Mouse (Mus musculus) CH12.LX (cell line): Measurements from ENCODE around the gene Nfatc2. TPM values are rescaled to one million over a fixed set of nuclear protein-coding genes. Genes with fewer than 3 reads are reported as not detected.

Source experiments
- DNase-seq: peaks from one replicate; pipeline ENCODE4 v3.0.0-alpha.2; 2013; ENCODE audit errors: extremely low read depth
- H3K27ac ChIP-seq: 2 replicates; pipeline ENCODE4 v1.5.1; 2012; ENCODE audit warnings: low read depth, mild to moderate bottlenecking, control low read depth, moderate library complexity; ENCODE audit not compliant: insufficient read depth
- H3K27me3 ChIP-seq: replicated peaks from 2 replicates; pipeline ENCODE3; 2012; ENCODE audit warnings: inconsistent platforms
- H3K36me3 ChIP-seq, 2 experiments: replicated peaks in 1 of 2; 2 replicates each; pipeline versions ENCODE3 to v1.6.1; 2012; ENCODE audit warnings: inconsistent platforms in 1 of 2, low read length in 1 of 2, mild to moderate bottlenecking in 1 of 2, mixed read lengths in 1 of 2, moderate library complexity in 1 of 2; ENCODE audit not compliant: control insufficient read depth in 1 of 2, insufficient read depth in 1 of 2
- H3K4me1 ChIP-seq, 2 experiments: 2 replicates each; pipeline ENCODE4 v1.6.1; 2012; ENCODE audit warnings: inconsistent platforms in 1 of 2, moderate library complexity in 1 of 2; ENCODE audit not compliant: insufficient read depth in 2 of 2, control insufficient read depth in 1 of 2
- H3K4me2 ChIP-seq: 2 replicates; pipeline ENCODE4 v1.6.1; 2012; ENCODE audit warnings: low read depth, mild to moderate bottlenecking, control low read depth; ENCODE audit not compliant: poor library complexity, insufficient read depth, severe bottlenecking
- H3K4me3 ChIP-seq, 3 experiments: fragments of 150-350 bp in 1 of 3; sonication (generic) in 1 of 3; replicated peaks in 1 of 3; 2 replicates each; pipeline versions ENCODE3 to v1.5.1; 2011 to 2012; ENCODE audit warnings: low read depth in 2 of 3, low read length in 2 of 3, mild to moderate bottlenecking in 2 of 3, moderate library complexity in 2 of 3, control low read depth in 1 of 3, improper control_type of control experiment in 1 of 3, inconsistent platforms in 1 of 3, mixed read lengths in 1 of 3; ENCODE audit not compliant: poor library complexity in 1 of 3
- H3K79me2 ChIP-seq: replicated peaks from 2 replicates; pipeline ENCODE4 v1.6.1; 2012; ENCODE audit warnings: mild to moderate bottlenecking, moderate library complexity; ENCODE audit not compliant: control insufficient read depth, poor library complexity, insufficient read depth, severe bottlenecking; ENCODE audit errors: extremely low read depth
- H3K9ac ChIP-seq: 2 replicates; pipeline ENCODE4 v1.6.1; 2012; ENCODE audit warnings: low read depth, mild to moderate bottlenecking, control low read depth, moderate library complexity; ENCODE audit not compliant: insufficient read depth
- H3K9me3 ChIP-seq: replicated peaks from 2 replicates; pipeline ENCODE3; 2012; ENCODE audit warnings: low read length, inconsistent platforms, mixed read lengths
- BHLHE40 ChIP-seq: IDR thresholded peaks from 2 replicates; pipeline ENCODE4 v1.6.1; 2011; ENCODE audit warnings: mild to moderate bottlenecking, low read depth, low read length, improper control_type of control experiment
- CHD1 ChIP-seq: IDR thresholded peaks from 2 replicates; pipeline ENCODE4 v1.6.1; 2012; ENCODE audit warnings: low read depth, low read length, improper control_type of control experiment, inconsistent platforms
- CHD2 ChIP-seq: IDR thresholded peaks from 2 replicates; pipeline ENCODE4 v1.6.1; 2011; ENCODE audit warnings: low read length, improper control_type of control experiment
- E2F4 ChIP-seq: IDR thresholded peaks from 2 replicates; pipeline ENCODE4 v1.6.1; 2011; ENCODE audit warnings: low read depth, low read length, improper control_type of control experiment; ENCODE audit not compliant: insufficient replicate concordance
- ETS1 ChIP-seq: conservative IDR thresholded peaks from 2 replicates; pipeline ENCODE4 v1.6.1; 2012; ENCODE audit warnings: low read depth, mild to moderate bottlenecking, inconsistent platforms, low read length, improper control_type of control experiment, moderate library complexity
- GABPA ChIP-seq: IDR thresholded peaks from 2 replicates; pipeline ENCODE4 v1.6.1; 2012; ENCODE audit warnings: low read depth, low read length, improper control_type of control experiment, inconsistent platforms; ENCODE audit not compliant: insufficient replicate concordance
- HCFC1 ChIP-seq: IDR thresholded peaks from 2 replicates; pipeline ENCODE4 v1.6.1; 2012; ENCODE audit warnings: low read depth, mild to moderate bottlenecking, inconsistent platforms, low read length, improper control_type of control experiment
- KAT2A ChIP-seq: IDR thresholded peaks from 2 replicates; pipeline ENCODE4 v1.6.1; 2012; ENCODE audit warnings: low read length, improper control_type of control experiment, inconsistent platforms; ENCODE audit not compliant: insufficient replicate concordance
- MAFK ChIP-seq: IDR thresholded peaks from 2 replicates; pipeline ENCODE4 v1.6.1; 2011; ENCODE audit warnings: low read length, improper control_type of control experiment; ENCODE audit not compliant: insufficient replicate concordance
- MAX ChIP-seq: IDR thresholded peaks from 2 replicates; pipeline ENCODE4 v1.6.1; 2011; ENCODE audit warnings: low read length, improper control_type of control experiment
- MAZ ChIP-seq: IDR thresholded peaks from 2 replicates; pipeline ENCODE4 v1.6.1; 2012; ENCODE audit warnings: low read depth, mild to moderate bottlenecking, inconsistent platforms, low read length, improper control_type of control experiment, moderate library complexity
- MEF2A ChIP-seq: IDR thresholded peaks from 2 replicates; pipeline ENCODE4 v1.6.1; 2014; ENCODE audit warnings: low read depth, mild to moderate bottlenecking, inconsistent platforms, low read length, improper control_type of control experiment, borderline replicate concordance
- MXI1 ChIP-seq: IDR thresholded peaks from 2 replicates; pipeline ENCODE4 v1.6.1; 2011; ENCODE audit warnings: mild to moderate bottlenecking, low read depth, low read length, improper control_type of control experiment
- MYC ChIP-seq: IDR thresholded peaks from 2 replicates; pipeline ENCODE4 v1.6.1; 2011; ENCODE audit warnings: low read depth, mild to moderate bottlenecking, improper control_type of control experiment, low read length
- NELFE ChIP-seq: IDR thresholded peaks from 2 replicates; pipeline ENCODE4 v1.6.1; 2011; ENCODE audit warnings: low read depth, low read length, improper control_type of control experiment
- NRF1 ChIP-seq: IDR thresholded peaks from 2 replicates; pipeline ENCODE4 v1.6.1; 2014; ENCODE audit warnings: low read depth, mild to moderate bottlenecking, inconsistent platforms, low read length, improper control_type of control experiment, moderate library complexity
- PAX5 ChIP-seq: IDR thresholded peaks from 2 replicates; pipeline ENCODE4 v1.6.1; 2012; ENCODE audit warnings: low read length, inconsistent platforms, mixed read lengths
- POLR2A ChIP-seq: IDR thresholded peaks from 2 replicates; pipeline ENCODE4 v1.6.1; 2011; ENCODE audit warnings: low read depth, mild to moderate bottlenecking, improper control_type of control experiment, low read length
- RAD21 ChIP-seq: IDR thresholded peaks from 2 replicates; pipeline ENCODE4 v1.6.1; 2011; ENCODE audit warnings: low read depth, mild to moderate bottlenecking, low read length, improper control_type of control experiment, moderate library complexity
- RCOR1 ChIP-seq: conservative IDR thresholded peaks from 2 replicates; pipeline ENCODE4 v1.6.1; 2012; ENCODE audit warnings: low read depth, mild to moderate bottlenecking, inconsistent platforms, low read length, improper control_type of control experiment
- SIN3A ChIP-seq: IDR thresholded peaks from 2 replicates; pipeline ENCODE4 v1.6.1; 2012; ENCODE audit warnings: low read length, improper control_type of control experiment, inconsistent platforms
- SMC3 ChIP-seq: IDR thresholded peaks from 2 replicates; pipeline ENCODE4 v1.6.1; 2011; ENCODE audit warnings: low read depth, low read length, improper control_type of control experiment
- TBP ChIP-seq: conservative IDR thresholded peaks from 2 replicates; pipeline ENCODE4 v1.6.1; 2011; ENCODE audit warnings: low read depth, low read length, improper control_type of control experiment
- TCF12 ChIP-seq: IDR thresholded peaks from 2 replicates; pipeline ENCODE4 v1.6.1; 2014; ENCODE audit warnings: low read depth, mild to moderate bottlenecking, inconsistent platforms, low read length, improper control_type of control experiment
- USF1 ChIP-seq: IDR thresholded peaks from 2 replicates; pipeline ENCODE4 v1.6.1; 2014; ENCODE audit warnings: low read depth, mild to moderate bottlenecking, inconsistent platforms, low read length, improper control_type of control experiment
- USF2 ChIP-seq: conservative IDR thresholded peaks from 2 replicates; pipeline ENCODE4 v1.6.1; 2011; ENCODE audit warnings: low read depth, low read length, improper control_type of control experiment
- ZC3H11A ChIP-seq: IDR thresholded peaks from 2 replicates; pipeline ENCODE4 v1.6.1; 2012; ENCODE audit warnings: low read depth, mild to moderate bottlenecking, inconsistent platforms, low read length, improper control_type of control experiment
- ZKSCAN1 ChIP-seq: IDR thresholded peaks from 2 replicates; pipeline ENCODE4 v1.6.1; 2012; ENCODE audit warnings: low read depth, inconsistent platforms, low read length, improper control_type of control experiment, borderline replicate concordance
- ZNF384 ChIP-seq: IDR thresholded peaks from 2 replicates; pipeline ENCODE4 v1.6.1; 2012; ENCODE audit warnings: low read depth, low read length, improper control_type of control experiment, inconsistent platforms
- dilution Hi-C: fragments of 300-500 bp; cut with MboI; formaldehyde crosslinking; loops from 2 replicates; pipeline ENCODE4 v1.14.3; 2020; ENCODE audit warnings: low sequenced_read_pairs; ENCODE audit not compliant: extremely low pct_unique_long_range_greater_than_20kb, extremely low pct_ligation_motif_present
- in situ Hi-C: fragments of 300-500 bp; cut with MboI; formaldehyde crosslinking; loops from 3 replicates; pipeline ENCODE4 v1.14.3; 2019; ENCODE audit warnings: low sequenced_read_pairs, low pct_ligation_motif_present, low pct_unique_long_range_greater_than_20kb, mixed read lengths
- polyA plus RNA-seq: library from polyadenylated mRNA; unstranded; fragments of >175 nt; gene quantifications from 2 replicates; pipeline ENCODE4 v1.2.1, GENCODE M21; 2012; ENCODE audit warnings: low read depth; ENCODE audit not compliant: insufficient read length
- total RNA-seq, 2 experiments: library from RNA; depleted of rRNA; stranded (reverse); fragments of 300-350 nt in 1 of 2; fragments of >200 nt in 1 of 2; gene quantifications; 2 replicates each; pipeline ENCODE4 v1.2.3; 2012 to 2014

The Nfatc2 gene
- total and polyA plus RNA-seq, 3 experiments = 1.8 to 4.8 (median 3.6) TPM

GRCm38 (mm10) chr2:168444126-168444525, 157.3 kb downstream of the Nfatc2 start:
- in situ Hi-C loops = loop anchor here (10.0 kb wide), 1 partner anchor 329 kb away; no protein-coding TSS in a partner anchor

GRCm38 (mm10) chr2:168441494-168441893, 160.0 kb downstream of the Nfatc2 start:
- no peak overlapping the region for H3K4me2 ChIP-seq
- H3K36me3 ChIP-seq = no peaks in the 10 kb centered on the region
- no peaks in the 10 kb centered on the region for H3K79me2 ChIP-seq
- peaks cover 15 to 48% of the 10 kb centered on the region in 2 experiments; a peak in 3 of 4 replicates for H3K4me1 ChIP-seq
- H3K27me3 ChIP-seq = peaks cover 10% of the 10 kb centered on the region
- dilution Hi-C loops (no loop called here), in situ Hi-C loops (loop anchor here (10.0 kb wide), 1 partner anchor 327 kb away; no protein-coding TSS in a partner anchor)
- H3K9me3 ChIP-seq = peaks cover 33% of the 10 kb centered on the region
- no peak overlapping the region for H3K9ac ChIP-seq
- H3K4me3 ChIP-seq = no peak overlapping the region
- DNase-seq = no peak
- no peak overlapping the region for H3K27ac ChIP-seq
- no peak for TF ChIP-seq TCF12
- no peak for TF ChIP-seq MXI1
- no peak for TF ChIP-seq BHLHE40
- TF ChIP-seq KAT2A = no peak
- no peak for TF ChIP-seq MAFK
- no peak for TF ChIP-seq USF2
- TF ChIP-seq ETS1 = no peak
- no peak for TF ChIP-seq CHD2
- TF ChIP-seq PAX5 = no peak
- TF ChIP-seq MAZ = no peak
- no peak for TF ChIP-seq RAD21
- TF ChIP-seq NELFE = no peak
- TF ChIP-seq MYC = no peak
- TF ChIP-seq MAX = no peak
- no peak for TF ChIP-seq NRF1
- no peak for TF ChIP-seq ZNF384
- no peak for TF ChIP-seq POLR2A

More at GRCm38 (mm10) chr2:168444126-168444525, 157.3 kb downstream of the Nfatc2 start:
- Histone ChIP-seq H3K4me3 (no peak overlapping the region), H3K9me3 (peaks cover 32% of the 10 kb centered on the region), H3K4me1 (peaks cover 7 to 30% of the 10 kb centered on the region in 2 experiments; a peak in 3 of 4 replicates), H3K79me2 (no peaks in the 10 kb centered on the region), H3K9ac (no peak overlapping the region), H3K27me3 (peaks cover 30% of the 10 kb centered on the region), H3K4me2 (no peak overlapping the region), H3K27ac (no peak overlapping the region), H3K36me3 (no peaks in the 10 kb centered on the region)
- no peak for TF ChIP-seq RCOR1
- TF ChIP-seq USF1 = no peak
- TF ChIP-seq SIN3A = no peak
- no peak for TF ChIP-seq GABPA
- no peak for TF ChIP-seq ZNF384
- no peak for TF ChIP-seq MXI1
- TF ChIP-seq MEF2A = no peak
- no peak for TF ChIP-seq SMC3
- TF ChIP-seq ZKSCAN1 = no peak
- no peak for TF ChIP-seq TBP
- TF ChIP-seq HCFC1 = no peak
- TF ChIP-seq E2F4 = no peak
- TF ChIP-seq CHD2 = no peak
- TF ChIP-seq CHD1 = no peak
- no peak for TF ChIP-seq MAFK
- no peak for TF ChIP-seq ZC3H11A
- DNase-seq = no peak
- dilution Hi-C loops = no loop called here
